10 mouse cellular contexts compared by ENCODE assay signal in genomic region chr4:133885331-133885730, GRCm38 (mm10). TPM values are rescaled to one million over a fixed set of nuclear protein-coding genes. Genes with fewer than 3 reads are reported as not detected.
DNase-seq lines count a peak whose midpoint lies in the region; ATAC-seq and TF ChIP-seq lines count a peak whose summit lies in the region.
"Had no signal": no experiment of that assay in that cellular context is flagged by ENCODE, and none has a peak within 500 bp of the region (broad histone marks: within the 10 kb centered on the region; RNA-seq: fewer than 3 reads in every experiment).

No protein-coding gene starts in this region.

- H3K36me3 ChIP-seq in lung, embryonic 14.5 days (ENCODE audit: insufficient read depth), result peaks cover 3% of the 10 kb centered on the region; the same call in 1 of the 2 replicates
- H3K36me3 ChIP-seq in embryonic facial prominence, embryonic 13.5 days, result peaks cover 7% of the 10 kb centered on the region
- no peaks in the 10 kb centered on the region for H3K36me3 ChIP-seq in neural tube, embryonic 13.5 days
- H3K36me3 ChIP-seq: forebrain, embryonic 12.5 days had no signal

- H3K27ac ChIP-seq in lung, embryonic 14.5 days (ENCODE audit: low read depth), result no peak overlapping the region; the same call in 1 of the 2 replicates
- peak overlapping the region; percentile 92; the same call in 1 of the 2 replicates for H3K27ac ChIP-seq in embryonic facial prominence, embryonic 13.5 days
- no peak overlapping the region for H3K27ac ChIP-seq in neural tube, embryonic 13.5 days (replicated peaks)
- H3K27ac ChIP-seq: forebrain, embryonic 12.5 days had no signal

- 61% methylated on average over 4 of the region's 4 CpGs for WGBS in lung, embryonic 14.5 days
- WGBS in embryonic facial prominence, embryonic 13.5 days, result 74% methylated on average over 4 of the region's 4 CpGs
- 82% methylated on average over 4 of the region's 4 CpGs for WGBS in neural tube, embryonic 13.5 days

- peak overlapping the region; percentile 92 for H3K4me2 ChIP-seq in lung, embryonic 14.5 days
- peak overlapping the region; percentile 91 for H3K4me2 ChIP-seq in embryonic facial prominence, embryonic 13.5 days
- H3K4me2 ChIP-seq in neural tube, embryonic 13.5 days, result peak overlapping the region; percentile 79; the same call in 1 of the 2 replicates

- 0 out of 2 replicates have a peak overlapping the region, but pooled peaks have one; percentile 79 for H3K9ac ChIP-seq in lung, embryonic 14.5 days
- H3K9ac ChIP-seq in embryonic facial prominence, embryonic 13.5 days, result peak overlapping the region; percentile 91; the same call in 1 of the 2 replicates
- 0 out of 2 replicates have a peak overlapping the region, but pooled peaks have one; percentile 90 for H3K9ac ChIP-seq in neural tube, embryonic 13.5 days
- H3K9ac ChIP-seq: forebrain, embryonic 12.5 days had no signal

- H3K4me3 ChIP-seq in lung, embryonic 14.5 days (ENCODE audit: low read depth, low read length), result no peak overlapping the region
- H3K4me3 ChIP-seq in embryonic facial prominence, embryonic 13.5 days, result 0 out of 2 replicates have a peak overlapping the region, but pooled peaks have one; percentile 89
- H3K4me3 ChIP-seq in neural tube, embryonic 13.5 days, result no peak overlapping the region

- ATAC-seq in lung, embryonic 14.5 days (ENCODE audit: insufficient read depth), result no peak
- ATAC-seq in embryonic facial prominence, embryonic 13.5 days (ENCODE audit: insufficient number of reproducible peaks, insufficient read depth, low FRiP score, low TSS enrichment, low read depth), result no peak
- no peak for ATAC-seq in neural tube, embryonic 13.5 days (ENCODE audit: low read depth)

- TF ChIP-seq CTCF in lung, embryonic 14.5 days (IDR thresholded peaks at IDR 0.05; ENCODE audit: low read depth), result no peak

- H3K9me3 ChIP-seq in lung, embryonic 14.5 days (ENCODE audit: low read depth, low read length), result no peaks in the 10 kb centered on the region
- no peaks in the 10 kb centered on the region for H3K9me3 ChIP-seq in embryonic facial prominence, embryonic 13.5 days
- H3K9me3 ChIP-seq in neural tube, embryonic 13.5 days, result no peaks in the 10 kb centered on the region
- H3K9me3 ChIP-seq: forebrain, embryonic 12.5 days had no signal

- DNase-seq in heart, adult 11 months, result peak; percentile 85
- DNase-seq in heart, adult 18-20 months, result no peak
- DNase-seq in lung, embryonic 14.5 days, result no peak
- DNase-seq in lung, postnatal 36 days, result no peak
- DNase-seq in adipocyte (ENCODE audit: low spot score) (no peak), MN1 (ENCODE audit: low spot score) (no peak)
- DNase-seq: layer of hippocampus, postnatal 36 days had no signal

- H3K27me3 ChIP-seq in lung, embryonic 14.5 days (ENCODE audit: insufficient read depth, low read length), result no peaks in the 10 kb centered on the region
- H3K27me3 ChIP-seq in embryonic facial prominence, embryonic 13.5 days, result no peaks in the 10 kb centered on the region
- H3K27me3 ChIP-seq in neural tube, embryonic 13.5 days, result no peaks in the 10 kb centered on the region

- H3K4me1 ChIP-seq in lung, embryonic 14.5 days (ENCODE audit: insufficient read depth), result peaks cover 7% of the 10 kb centered on the region; the same call in 1 of the 2 replicates
- peaks cover 28% of the 10 kb centered on the region for H3K4me1 ChIP-seq in embryonic facial prominence, embryonic 13.5 days
- H3K4me1 ChIP-seq in neural tube, embryonic 13.5 days (replicated peaks), result peaks cover 21% of the 10 kb centered on the region

RNA-seq across cellular contexts. Expression of gene Rps6ka1, which starts 2.3 kb away (rescaled TPM):
- total RNA-seq in heart, adult 18-20 months (2021), result 1 to 10 TPM; 4.4 to 6.2 TPM
- 46.2 and 49.5 TPM in 2 replicates for polyA plus RNA-seq in lung, embryonic 14.5 days (2014; fragmentation: Nextera tagmentation; extraction: Ambion mirVana)
- polyA plus RNA-seq in embryonic facial prominence, embryonic 13.5 days (2015; fragmentation: Nextera tagmentation; extraction: Ambion mirVana), result 40.7 and 41.5 TPM in 2 replicates
- 21.3 and 21.8 TPM in 2 replicates for polyA plus RNA-seq in neural tube, embryonic 13.5 days (2015; fragmentation: Nextera tagmentation; extraction: Ambion mirVana)
